Mouse (Mus musculus) layer of hippocampus, adult 2 months (tissue): ENCODE results near the gene Hsp90aa1. TPM values are rescaled to one million over a fixed set of nuclear protein-coding genes. Genes with fewer than 3 reads are reported as not detected.
"Not testable (repeated sequence)": the region's sequence is repeated elsewhere in the genome, so short reads cannot be mapped to it uniquely, and the experiment has no call there.

Experiments used
- DNase-seq, 2 experiments: peaks; one replicate each; pipeline ENCODE4 v3.0.0; 2022; ENCODE audit warnings: low spot score in 2 of 2
- H3K27ac ChIP-seq: fragments of 200-600 bp; 2 replicates; pipeline ENCODE4 v1.8.1; 2022
- H3K4me3 ChIP-seq: fragments of 200-600 bp; 2 replicates; pipeline ENCODE4 v1.8.1; 2022; ENCODE audit warnings: mild to moderate bottlenecking
- CTCF ChIP-seq: fragments of 200-600 bp; conservative IDR thresholded peaks from 2 replicates; pipeline ENCODE4 v1.8.1; 2022; ENCODE audit warnings: antibody characterized with exemption, mild to moderate bottlenecking, moderate library complexity
- total RNA-seq, 2 experiments: library from RNA; stranded (reverse); gene quantifications; 2 replicates each; pipeline ENCODE4 v1.2.3; 2021

Gene Hsp90aa1
- total RNA-seq, 2 experiments from 2014 or later, result 921 to 990 TPM

DNA sequence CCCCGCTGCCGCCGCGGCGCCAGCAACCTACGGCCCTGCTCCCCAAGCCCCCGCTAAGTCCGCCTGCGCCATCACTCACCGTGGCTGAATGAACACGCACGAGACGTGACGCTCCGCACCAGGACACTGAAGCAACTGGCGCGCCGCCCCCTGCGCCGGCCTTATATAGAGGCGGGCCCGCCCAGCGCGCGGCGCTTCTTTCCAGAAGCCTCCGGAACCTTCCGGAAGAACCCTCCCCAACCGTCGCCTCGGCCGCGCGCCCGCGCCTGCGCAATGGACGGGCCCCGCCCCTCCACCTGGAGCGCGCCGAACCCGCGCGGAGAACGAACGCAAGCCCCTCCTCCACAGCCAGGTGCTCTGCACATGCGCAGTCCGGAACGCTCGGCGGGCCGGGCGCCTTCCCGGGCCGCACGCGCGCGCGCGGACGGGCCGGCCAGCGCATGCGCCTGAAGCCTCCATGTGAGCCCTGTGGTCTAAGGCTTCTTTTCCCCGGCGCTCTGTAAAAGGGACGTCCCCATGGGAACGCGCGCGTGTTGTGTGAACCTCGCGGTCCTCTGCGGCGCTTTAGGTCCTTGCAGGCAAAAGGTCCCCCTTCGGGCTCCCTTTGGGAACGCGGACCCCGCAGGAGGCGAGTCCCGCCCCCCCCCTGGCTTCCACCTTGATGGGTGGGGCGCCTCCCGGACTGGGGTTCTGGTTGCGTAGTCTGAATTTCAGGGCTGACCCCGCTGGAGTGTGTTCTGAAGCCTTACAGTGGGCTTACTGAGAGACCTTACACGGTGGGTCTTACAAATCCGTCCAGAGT lies 6.2 kb downstream of the Hsp90aa1 start:
- Histone ChIP-seq H3K27ac (peak overlapping the region; percentile 99), H3K4me3 (peak overlapping the region; percentile 98)
- peak; percentile 96 to 99 for DNase-seq
- TF ChIP-seq CTCF, result no peak

DNA sequence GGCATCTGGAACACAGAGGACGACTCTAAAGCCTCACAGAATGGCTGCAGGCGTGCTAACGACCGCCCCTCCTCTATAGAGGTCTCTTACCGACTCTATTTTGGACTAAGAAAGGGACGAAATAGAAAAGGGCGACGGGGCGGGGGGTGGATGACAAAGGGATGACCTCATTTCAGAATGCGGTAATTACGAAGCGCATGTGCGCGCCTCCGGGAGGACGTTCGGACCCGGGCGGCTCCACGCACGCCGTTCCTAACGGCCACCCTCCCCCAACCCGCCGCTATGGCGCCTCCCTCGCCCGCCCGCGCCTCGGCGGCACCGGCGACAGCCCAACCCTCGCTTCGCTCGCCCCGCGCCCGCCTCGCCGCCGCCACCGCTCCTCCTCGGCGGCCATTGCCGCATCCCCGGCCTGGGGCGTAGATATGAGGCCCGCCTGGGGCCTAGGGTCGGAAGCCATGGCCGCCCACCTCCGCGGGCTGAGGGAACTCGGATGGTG lies 6.8 kb downstream of the Hsp90aa1 start:
- Histone ChIP-seq H3K4me3 (peak overlapping the region; percentile 98), H3K27ac (peak overlapping the region; percentile 99)
- no peak for TF ChIP-seq CTCF
- DNase-seq, result peak; percentile 42 to 66

DNA sequence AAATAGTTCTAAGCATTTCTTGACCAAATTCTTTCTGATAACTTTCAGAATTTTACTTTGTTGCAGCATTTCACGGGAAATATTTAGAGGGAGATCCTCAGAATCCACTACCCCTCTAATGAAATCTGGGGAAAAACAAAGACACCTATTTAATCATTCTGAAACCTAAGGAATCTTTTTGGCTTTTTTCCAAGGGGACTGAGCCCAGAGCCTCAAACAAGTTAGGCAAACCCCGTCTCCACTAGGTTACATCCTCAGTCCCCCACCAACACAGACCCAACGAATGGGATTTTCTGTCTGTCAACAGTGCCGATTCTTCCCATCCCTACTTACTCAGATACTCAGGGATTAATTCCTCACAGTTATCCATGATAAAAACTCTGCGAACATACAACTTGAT lies 9.2 kb downstream of the Hsp90aa1 start:
- H3K4me3 ChIP-seq, result peak overlapping the region; percentile 23; the same call in 1 of the 2 replicates
- H3K27ac ChIP-seq, DNase-seq: not testable (repeated sequence)

DNA sequence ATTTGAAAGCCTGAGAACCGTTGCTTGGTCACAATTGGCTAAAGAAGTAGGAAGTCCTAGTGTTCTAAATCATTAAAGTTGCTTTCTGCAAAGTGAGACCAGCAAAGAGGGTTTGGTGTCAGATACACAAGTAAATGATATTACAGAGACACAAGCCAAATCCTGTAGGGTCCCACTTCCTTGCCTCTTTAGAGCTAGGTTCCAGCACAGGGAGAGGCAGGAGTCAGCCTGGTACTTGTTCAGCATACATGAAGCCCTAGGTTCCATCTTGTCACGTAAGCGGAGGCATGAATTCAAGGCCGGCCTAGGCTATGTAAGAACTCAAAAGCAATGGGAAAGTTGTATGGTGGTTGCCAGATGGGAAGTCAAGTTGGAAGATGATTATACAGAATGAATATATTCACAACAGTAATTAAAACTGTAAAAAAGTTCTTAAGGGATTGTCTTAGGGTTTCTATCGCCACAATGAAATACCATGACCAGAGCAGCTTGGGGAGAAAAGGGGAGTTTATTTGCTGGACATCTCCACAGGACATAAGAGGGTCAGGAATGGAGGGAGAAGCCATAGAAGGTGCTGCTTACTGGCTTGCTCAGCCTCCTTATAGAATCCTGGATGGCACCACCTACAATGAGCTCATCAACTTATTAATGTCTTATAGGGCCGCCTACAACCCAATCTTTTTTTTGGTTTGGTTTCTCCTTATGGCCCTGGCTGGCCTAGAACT lies 12.4 kb downstream of the Hsp90aa1 start:
- DNase-seq, result no peak

DNA sequence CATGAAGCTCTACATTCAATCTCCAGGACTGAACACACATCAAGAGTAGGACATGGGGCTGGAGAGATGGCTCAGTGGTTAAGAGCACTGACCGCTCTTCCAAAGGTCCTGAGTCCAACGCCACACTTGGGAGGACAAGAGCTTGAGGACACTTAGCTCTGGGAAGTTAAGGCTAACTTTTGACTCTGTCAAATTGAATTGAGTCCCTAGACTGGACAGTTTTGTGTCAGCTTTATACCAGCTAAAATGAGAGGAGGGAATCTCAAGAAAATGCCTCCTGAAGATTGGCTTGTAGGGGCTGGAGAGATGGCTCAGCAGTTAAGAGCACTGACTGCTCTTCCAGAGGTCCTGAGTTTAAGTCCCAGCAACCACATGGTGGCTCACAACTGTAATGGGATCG lies 13.6 kb downstream of the Hsp90aa1 start:
- H3K27ac ChIP-seq, H3K4me3 ChIP-seq, DNase-seq: not testable (repeated sequence)

More for the DNA sequence above, 12.4 kb downstream of the Hsp90aa1 start:
- H3K4me3 ChIP-seq, result no peak overlapping the region
- no peak for TF ChIP-seq CTCF
- no peak overlapping the region for H3K27ac ChIP-seq

DNA sequence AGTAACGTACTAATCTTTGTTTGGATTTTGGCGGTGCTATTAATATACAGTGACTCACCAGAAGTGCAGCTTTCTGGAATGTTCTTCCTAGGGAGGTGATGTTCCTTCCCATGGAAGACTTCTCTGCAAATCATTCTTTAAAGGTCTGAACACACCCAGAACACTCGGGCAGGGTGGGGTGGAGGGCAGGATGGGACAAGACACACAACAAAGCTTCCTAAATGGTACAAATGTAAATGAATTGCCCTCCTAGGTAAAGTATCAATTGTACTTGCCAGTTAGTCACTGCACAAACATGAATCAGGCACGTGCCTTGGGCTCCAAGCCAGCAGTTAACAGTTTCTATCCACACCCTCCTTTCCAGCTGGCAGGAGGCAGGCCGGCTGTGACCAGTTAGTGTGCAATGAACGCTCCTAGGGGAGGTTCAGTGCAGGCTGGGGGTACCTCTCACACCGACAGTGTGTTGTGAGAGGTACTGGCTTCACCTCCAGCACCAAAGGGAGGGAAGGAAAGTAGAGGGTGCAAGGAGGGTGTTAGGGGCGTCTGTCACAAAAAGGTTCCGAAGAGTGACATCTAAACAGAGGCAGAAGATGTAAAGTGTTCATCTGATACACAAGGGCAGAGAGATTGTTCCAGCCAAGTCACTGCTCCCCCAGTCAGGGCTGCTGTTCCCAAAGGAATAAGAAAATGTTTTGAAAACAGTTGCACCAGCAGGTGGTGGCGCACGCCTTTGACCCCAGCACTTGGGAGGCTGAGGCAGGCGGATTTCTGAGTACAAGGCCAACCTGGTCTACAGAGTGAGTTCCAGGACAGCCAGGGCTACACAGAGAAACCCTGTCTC lies 14.4 kb downstream of the Hsp90aa1 start:
- peak; percentile 40 to 44 for DNase-seq
- no peak for TF ChIP-seq CTCF
- Histone ChIP-seq H3K4me3 (no peak overlapping the region), H3K27ac (0 out of 2 replicates have a peak overlapping the region, but pooled peaks have one; percentile 19)

DNA sequence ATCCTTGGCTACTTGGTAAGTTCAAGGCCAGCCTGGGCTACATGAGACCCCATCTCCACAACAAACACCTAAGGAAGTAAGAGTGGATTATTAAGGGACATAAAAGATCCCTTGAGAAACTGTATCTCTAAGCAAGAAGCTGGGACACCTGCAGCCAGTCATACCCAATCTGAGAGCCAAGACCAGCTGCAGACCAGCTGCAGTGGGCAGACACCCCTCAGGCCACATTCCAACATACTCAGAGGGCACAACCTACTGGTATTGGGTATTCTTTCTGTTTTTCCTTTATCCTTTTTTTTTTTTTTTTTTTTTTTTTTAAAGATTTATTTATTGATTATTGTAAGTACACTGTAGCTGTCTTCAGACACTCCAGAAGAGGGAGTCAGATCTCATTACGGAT lies 18.9 kb downstream of the Hsp90aa1 start:
- no peak for TF ChIP-seq CTCF
- H3K4me3 ChIP-seq, result no peak overlapping the region
- DNase-seq, result no peak
- H3K27ac ChIP-seq, result no peak overlapping the region

DNA sequence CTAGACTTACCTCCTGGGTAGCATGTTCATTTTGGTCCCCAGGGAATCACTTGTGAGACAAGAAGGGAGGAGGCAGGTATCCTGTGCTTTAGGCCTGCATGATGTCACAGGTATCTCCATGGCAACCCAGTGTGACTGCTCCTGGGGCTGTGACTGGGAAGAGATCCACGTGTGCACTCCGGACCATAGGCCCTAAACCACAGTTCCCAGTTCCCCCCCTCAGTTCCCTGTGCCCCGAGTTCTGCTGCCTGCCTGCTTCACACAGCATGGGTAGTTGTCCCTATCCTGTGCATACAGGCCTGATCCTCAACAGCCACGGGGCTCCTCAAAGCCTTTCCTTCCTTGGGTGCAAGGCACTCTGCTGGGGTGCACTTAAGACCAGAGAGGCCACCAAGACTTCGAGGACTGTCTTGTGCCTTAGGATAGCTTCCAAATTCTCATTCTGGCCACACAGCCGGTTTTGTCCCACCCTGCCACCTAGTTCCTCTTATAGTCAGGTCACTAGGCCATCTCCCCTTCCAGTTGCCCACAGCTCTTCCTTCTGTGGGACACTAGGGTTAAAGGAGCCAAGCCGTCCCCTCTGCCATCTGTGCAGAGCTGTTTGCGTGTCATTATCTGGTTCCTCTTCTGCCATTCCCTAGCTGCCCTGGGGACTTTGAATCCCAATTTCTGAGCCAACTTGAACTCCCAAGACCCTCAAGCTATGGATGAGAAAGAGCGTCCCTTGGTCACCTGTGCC lies 19.8 kb downstream of the Hsp90aa1 start, which contains the start of gene 1700001K19Rik:
1700001K19Rik (minus strand) TSS at position 59 of the 739 bp plus-strand sequence.
- no peak for DNase-seq
- no peak within 1 kb of the TSS for H3K27ac ChIP-seq
- no peak for TF ChIP-seq CTCF
- no peak within 1 kb of the TSS for H3K4me3 ChIP-seq

DNA sequence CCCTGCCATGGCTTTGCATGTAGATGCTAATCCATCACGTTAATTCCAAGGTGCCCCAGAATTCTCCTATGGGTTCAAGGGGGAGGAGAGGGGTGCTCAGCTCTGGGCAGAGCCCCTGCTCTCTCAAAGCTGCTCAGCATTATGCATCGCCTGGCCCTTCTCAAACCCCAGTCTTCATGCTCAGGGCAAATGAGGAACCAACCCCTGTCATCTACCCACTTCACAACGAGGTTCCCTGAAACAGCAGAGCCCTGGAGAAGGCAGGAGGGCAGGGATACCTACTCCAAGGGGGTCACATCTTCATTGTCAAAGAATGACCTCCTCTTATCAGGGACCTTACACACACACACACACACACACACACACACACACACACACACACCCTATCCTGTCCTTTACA lies 20.6 kb downstream of the Hsp90aa1 start:
- DNase-seq, result no peak
- H3K4me3 ChIP-seq, result no peak overlapping the region
- no peak overlapping the region for H3K27ac ChIP-seq
- TF ChIP-seq CTCF, result no peak

DNA sequence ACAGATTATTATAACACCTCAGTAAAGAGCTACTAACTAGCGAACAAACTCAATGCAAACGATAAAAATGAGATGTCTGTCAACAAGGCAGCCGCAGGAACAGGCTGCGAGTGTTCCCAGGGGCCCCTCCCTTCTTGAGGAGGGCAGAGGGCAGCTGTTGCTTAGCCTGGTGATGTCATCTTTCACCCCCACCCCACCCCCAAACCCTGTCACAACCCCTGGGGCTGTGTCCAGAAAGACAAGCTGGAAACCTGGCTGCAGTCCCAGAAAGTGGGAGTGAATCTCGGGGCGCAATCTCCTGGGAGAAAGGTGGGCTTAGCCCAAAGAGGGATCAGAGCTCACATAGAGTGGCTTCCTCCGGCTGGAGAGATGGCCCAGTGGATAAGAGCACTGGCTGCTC lies 21.3 kb downstream of the Hsp90aa1 start:
- TF ChIP-seq CTCF, result no peak
- DNase-seq, result no peak
- Histone ChIP-seq H3K4me3 (no peak overlapping the region), H3K27ac (no peak overlapping the region)

DNA sequence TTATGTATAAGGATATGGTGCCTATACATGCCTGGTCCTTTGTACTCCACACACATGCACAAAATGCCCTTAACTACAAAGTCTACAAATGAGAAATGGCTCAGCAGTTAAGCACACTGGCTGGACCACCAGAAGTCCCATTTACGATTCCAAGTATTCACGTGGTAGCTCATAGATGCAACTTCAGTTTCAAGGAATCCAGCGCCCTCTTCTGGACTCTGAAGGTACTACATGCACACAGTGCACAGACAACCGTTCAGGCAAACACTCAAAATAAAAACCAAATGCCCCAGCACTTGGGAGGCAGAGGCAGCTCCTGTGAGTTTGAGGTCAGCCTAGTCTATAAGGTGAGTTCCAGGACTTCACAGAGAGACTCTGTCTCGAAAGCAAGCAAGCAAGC lies 28.3 kb downstream of the Hsp90aa1 start:
- DNase-seq, result no peak
- Histone ChIP-seq H3K4me3 (no peak overlapping the region), H3K27ac (no peak overlapping the region)
- TF ChIP-seq CTCF, result peak; percentile 72

DNA sequence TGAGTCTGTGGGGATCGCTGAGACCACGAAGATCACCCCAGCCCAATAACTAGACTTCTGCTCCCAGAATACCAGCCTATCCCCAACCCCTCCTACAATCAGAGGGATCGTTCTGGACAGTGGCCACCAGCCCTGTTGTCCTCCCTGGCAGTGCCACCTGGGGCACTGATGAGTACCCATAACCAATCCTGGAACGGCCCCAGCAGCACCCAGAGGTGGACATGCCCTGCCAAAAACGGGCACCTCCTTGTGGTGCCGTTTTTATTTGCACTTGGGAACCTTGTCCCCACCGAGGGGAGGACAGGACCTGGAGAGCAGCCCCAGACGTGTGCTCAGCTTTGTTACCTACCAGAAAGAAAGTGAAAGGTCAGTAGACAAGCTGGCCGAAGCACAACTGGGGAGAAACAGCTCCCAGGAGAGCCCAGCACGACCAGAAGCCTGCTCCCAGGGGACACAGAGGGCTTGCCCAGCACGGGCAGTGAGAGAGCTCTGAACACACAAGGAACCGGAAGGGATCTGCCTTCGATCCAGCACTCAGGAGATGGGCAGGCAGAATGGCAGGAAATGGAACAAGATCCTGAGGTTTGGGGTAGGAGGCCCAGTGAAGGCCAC lies 35.0 kb downstream of the Hsp90aa1 start:
- Histone ChIP-seq H3K4me3 (no peak overlapping the region), H3K27ac (no peak overlapping the region)
- no peak for DNase-seq
- TF ChIP-seq CTCF, result peak; percentile 29
